Mouse (Mus musculus): Measurements from ENCODE around the gene Cd300lf. TPM values are rescaled to one million over a fixed set of nuclear protein-coding genes. Genes with fewer than 3 reads are reported as not detected.

Gene Cd300lf
- polyA plus RNA-seq, 3 experiments from 2014 or later, result 1.4 to 1.6 (median 1.5) TPM

DNA sequence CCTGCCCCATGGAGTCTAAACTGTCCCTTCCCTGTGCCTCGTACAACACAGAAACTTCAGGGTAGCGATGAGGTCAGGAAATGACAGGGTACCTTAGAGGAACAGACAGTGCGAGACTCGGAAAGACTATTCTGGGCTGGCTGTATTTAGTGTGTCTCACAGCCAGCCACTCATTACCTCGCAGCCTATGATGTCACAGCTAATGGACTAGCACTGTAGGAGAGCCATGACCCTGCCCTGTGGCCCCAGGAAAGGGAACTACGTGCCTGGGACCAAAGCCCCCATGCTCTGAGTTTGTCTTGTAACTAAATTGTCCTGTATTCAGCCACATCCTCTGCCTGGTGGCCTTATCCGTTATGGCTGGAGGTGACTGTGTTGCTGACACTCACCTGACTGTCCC is 58.4 kb downstream of the Cd300lf start:
- ATAC-seq, result no peak

GRCm38 (mm10) chr11:115073002-115073401 is 60.8 kb downstream of the Cd300lf start:
- ATAC-seq, result no peak

- ATAC-seq, result no peak
Measured at GRCm38 (mm10) chr11:115071631-115072294, 62.0 kb downstream of the Cd300lf start.

DNA sequence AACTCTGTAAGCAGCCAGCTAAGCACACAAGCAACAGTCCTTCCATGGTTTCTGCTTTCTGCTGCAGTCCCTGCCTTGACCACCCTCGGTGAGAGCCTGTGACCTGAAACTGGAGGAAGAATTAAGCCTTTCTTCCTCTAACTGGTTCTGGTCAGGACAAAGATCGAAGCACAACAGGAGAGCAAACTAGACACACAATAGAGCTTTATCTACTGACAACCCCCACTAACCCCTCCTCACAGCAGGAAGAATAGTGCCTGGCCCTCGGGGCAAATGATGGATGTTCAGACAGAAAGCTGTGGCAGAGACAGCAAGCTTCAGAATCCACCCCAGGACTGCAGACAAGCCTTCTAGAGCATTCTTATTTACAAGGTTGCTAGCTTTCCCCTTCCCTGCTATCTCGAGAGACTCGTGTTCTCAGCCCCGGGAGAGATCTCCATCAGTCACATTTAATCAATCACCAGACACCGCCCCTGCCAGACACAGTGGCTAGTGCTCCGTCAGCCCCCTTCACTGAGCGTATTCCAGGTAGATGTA is 62.7 kb downstream of the Cd300lf start:
- no peak for ATAC-seq

DNA sequence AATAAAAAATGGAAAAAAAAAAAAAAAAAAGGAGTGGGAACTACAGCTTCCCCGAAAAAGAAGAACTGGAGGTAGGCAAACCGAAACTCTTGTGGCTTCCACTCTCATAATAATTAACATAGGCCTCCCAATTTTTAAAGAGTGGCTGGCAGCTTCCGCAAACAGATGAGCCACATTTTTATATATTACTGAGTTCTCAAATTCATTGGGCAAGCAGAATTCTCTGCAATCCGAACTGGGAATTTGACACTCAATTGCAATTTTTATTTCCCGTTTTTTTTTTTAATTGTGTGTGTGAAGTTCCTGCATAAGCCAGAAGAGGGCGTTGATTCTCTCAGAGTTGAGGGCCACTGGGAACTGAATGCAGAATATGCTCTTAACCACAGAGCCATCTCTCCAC is 67.0 kb downstream of the Cd300lf start:
- no peak for ATAC-seq

Other genes starting within 250 kb of the Cd300lf start
- under 1 TPM; 0.12 to 0.75 (median 0.27) TPM for gene Cd300a, start 244.0 kb downstream of the Cd300lf start, polyA plus RNA-seq (2017; shearing (Covaris generic))
- not detected for gene Cd300lb, start 199.6 kb downstream of the Cd300lf start, polyA plus RNA-seq (2017; shearing (Covaris generic))
- not detected for gene Cd300c, start 164.8 kb downstream of the Cd300lf start, polyA plus RNA-seq (2017; shearing (Covaris generic))
- gene Cd300ld, start 144.1 kb downstream of the Cd300lf start, polyA plus RNA-seq (2017; shearing (Covaris generic)), result under 1 TPM in 1 of 3 experiments, not detected in 2; 0.36 TPM
- gene Cd300c2, start 132.1 kb downstream of the Cd300lf start, polyA plus RNA-seq (2017; shearing (Covaris generic)), result 1 to 10 TPM in 1 of 3 experiments, not detected in 2; 1.4 TPM
- gene Cd300ld2, start 117.8 kb downstream of the Cd300lf start, polyA plus RNA-seq (2017; shearing (Covaris generic)), result not detected
- gene Cd300ld4, start 107.0 kb downstream of the Cd300lf start, polyA plus RNA-seq (2017; shearing (Covaris generic)), result not detected
- not detected for gene Cd300ld5, start 96.2 kb downstream of the Cd300lf start, polyA plus RNA-seq (2017; shearing (Covaris generic))
- gene Cd300ld3, start 85.6 kb downstream of the Cd300lf start, polyA plus RNA-seq (2017; shearing (Covaris generic)), result not detected
- gene Cd300e, start 71.8 kb downstream of the Cd300lf start, polyA plus RNA-seq (2017; shearing (Covaris generic)), result under 1 TPM in 1 of 3 experiments, not detected in 2; 0.34 TPM
- gene Rab37, start 42.6 kb downstream of the Cd300lf start, polyA plus RNA-seq (2017; shearing (Covaris generic)), result 100 to 1,000 TPM; 106 to 231 (median 206) TPM
- 100 to 1,000 TPM; 137 to 172 (median 165) TPM for gene Slc9a3r1, start 29.3 kb upstream of the Cd300lf start, polyA plus RNA-seq (2017; shearing (Covaris generic))
- gene Tmem104, start 53.5 kb upstream of the Cd300lf start, polyA plus RNA-seq (2017; shearing (Covaris generic)), result 10 to 100 TPM in 1 of 3 experiments, 1 to 10 TPM in 2; 9.2 to 10.6 (median 9.8) TPM
- 10 to 100 TPM; 14.2 to 21.0 (median 15.1) TPM for gene Nat9, start 53.9 kb upstream of the Cd300lf start, polyA plus RNA-seq (2017; shearing (Covaris generic))
- not detected for gene Grin2c, start 133.3 kb upstream of the Cd300lf start, polyA plus RNA-seq (2017; shearing (Covaris generic))
- 10 to 100 TPM; 20.6 to 26.2 (median 23.7) TPM for gene Fdxr, start 143.1 kb upstream of the Cd300lf start, polyA plus RNA-seq (2017; shearing (Covaris generic))
- 1 to 10 TPM in 1 of 3 experiments, under 1 TPM in 2; 0.62 to 1.1 (median 0.78) TPM for gene Fads6, start 163.7 kb upstream of the Cd300lf start, polyA plus RNA-seq (2017; shearing (Covaris generic))
- not detected for gene Otop2, start 173.2 kb upstream of the Cd300lf start, polyA plus RNA-seq (2017; shearing (Covaris generic))
- not detected for gene Ush1g, start 188.0 kb upstream of the Cd300lf start, polyA plus RNA-seq (2017; shearing (Covaris generic))
- gene Otop3, start 200.7 kb upstream of the Cd300lf start, polyA plus RNA-seq (2017; shearing (Covaris generic)), result not detected
- 1 to 10 TPM; 1.9 to 3.4 (median 2.6) TPM for gene Hid1, start 233.8 kb upstream of the Cd300lf start, polyA plus RNA-seq (2017; shearing (Covaris generic))
- not detected for gene Cdr2l, start 247.9 kb upstream of the Cd300lf start, polyA plus RNA-seq (2017; shearing (Covaris generic))